Mouse (Mus musculus) T-cell, adult 2 months (primary cell): Measurements from ENCODE around the gene Rhob.
"Not testable (repeated sequence)": the region's sequence is repeated elsewhere in the genome, so short reads cannot be mapped to it uniquely, and the experiment has no call there.

Experiments used
- DNase-seq: peaks from one replicate; pipeline ENCODE4 v3.0.0; 2022; ENCODE audit warnings: low spot score

The Rhob gene

DNA sequence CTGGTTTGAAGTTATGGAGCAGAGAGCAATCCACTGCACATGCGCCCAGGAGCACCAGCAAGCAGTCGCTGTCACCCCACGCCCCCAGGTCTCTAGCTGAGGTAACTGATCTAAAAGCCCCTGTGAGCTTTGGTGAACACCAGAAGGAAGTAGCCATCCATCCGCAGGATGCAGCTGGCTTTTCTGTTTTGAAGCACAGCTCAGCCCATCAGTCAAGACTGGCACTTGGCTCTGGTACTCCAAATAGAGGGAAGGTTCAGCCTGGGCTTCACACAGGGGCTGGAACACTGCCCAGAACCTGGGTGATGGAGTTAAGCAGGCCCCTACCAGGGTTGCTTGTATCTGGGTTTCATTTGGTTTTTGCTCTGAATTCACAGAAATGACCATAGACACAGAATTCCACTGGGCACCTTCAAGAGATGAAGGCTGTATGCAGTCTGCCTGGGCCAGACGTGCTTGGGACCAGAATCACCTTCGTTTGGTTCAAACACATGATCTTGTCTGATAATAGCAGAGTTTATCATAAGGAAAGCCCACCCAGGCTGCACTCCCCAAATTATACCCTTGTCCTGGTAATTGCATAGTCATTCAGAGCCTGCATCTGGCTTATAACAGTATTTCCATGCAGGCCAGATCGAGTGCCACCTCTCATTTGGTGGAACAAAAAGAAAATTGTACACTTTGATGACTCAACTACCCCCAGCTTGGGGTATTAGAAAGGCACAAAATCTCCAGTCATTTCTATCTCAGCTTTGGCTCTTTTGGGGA is 27.0 kb downstream of the Rhob start:
- no peak for DNase-seq

DNA sequence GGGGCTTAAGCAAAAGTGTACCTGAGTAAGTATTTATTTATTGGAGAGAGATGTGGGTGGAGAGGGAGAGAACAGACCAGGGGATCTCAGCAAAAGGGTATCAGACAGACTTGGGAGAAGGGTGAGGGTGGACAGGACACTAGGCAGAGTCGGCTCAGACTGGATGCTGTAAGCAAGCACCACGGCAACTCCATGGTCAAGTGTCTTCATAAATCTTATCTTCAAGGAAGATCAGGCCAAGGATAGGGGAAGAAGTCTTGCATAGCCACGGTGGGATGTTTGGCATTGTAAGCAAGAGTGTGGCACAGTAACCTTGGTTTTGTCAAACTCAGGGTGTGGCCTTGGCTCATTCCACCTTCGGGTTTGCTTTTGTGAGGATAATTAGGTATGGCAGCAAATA is 27.8 kb downstream of the Rhob start:
- DNase-seq, result no peak

DNA sequence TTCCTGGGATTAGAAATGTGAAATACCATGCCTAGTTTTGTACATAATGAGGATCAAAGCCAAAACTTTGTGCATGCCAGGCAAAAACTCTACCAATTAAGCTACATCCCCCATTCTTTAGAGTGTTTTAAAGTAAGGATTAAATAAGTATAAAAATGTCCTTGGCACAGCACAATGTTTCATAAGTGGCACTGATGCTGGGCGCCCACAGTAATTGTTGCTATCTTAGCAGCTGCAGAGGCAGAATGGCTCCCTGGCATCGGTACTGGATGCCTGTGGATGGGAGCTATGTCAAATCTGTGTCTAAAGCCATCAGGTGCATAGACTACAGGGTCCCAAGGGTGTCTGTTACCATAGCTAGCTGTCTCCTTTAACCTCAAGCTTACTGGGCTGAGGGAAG is 28.8 kb downstream of the Rhob start:
- no peak for DNase-seq

DNA sequence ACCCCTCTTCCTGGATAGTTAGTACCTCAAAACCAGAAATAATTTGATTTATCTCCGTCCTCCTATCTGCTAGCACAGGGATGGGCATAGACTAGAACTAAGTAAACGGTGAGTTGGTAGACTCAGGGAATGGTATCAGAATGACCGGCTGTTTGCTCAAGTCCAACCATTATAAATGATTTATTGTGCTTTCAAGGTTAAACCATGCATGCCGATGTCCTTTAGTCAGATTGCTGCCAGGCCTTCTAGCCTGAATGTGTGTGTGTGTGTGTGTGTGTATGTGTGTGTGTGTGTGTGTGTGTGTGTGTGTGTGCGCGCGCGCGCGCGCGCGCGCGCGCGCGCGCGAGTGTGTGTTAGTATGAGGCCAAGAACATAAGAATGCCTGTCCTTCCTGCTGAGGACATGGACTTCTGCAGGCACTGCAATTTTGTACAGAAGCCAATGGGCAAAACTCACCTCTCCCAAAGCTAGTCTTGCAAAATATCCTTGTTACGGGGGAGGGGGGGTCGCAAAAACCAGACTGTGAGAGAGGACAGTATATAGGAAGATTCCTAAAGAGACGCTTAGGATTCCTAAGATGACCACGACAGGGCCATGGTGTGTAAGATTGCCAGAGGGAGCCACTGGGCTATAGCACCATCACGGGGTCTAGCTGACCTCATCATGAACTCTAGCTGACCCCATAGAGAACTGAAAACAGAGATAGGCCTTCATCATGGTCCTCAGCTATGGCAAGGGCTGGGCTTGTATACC is 29.9 kb downstream of the Rhob start:
- no peak for DNase-seq

DNA sequence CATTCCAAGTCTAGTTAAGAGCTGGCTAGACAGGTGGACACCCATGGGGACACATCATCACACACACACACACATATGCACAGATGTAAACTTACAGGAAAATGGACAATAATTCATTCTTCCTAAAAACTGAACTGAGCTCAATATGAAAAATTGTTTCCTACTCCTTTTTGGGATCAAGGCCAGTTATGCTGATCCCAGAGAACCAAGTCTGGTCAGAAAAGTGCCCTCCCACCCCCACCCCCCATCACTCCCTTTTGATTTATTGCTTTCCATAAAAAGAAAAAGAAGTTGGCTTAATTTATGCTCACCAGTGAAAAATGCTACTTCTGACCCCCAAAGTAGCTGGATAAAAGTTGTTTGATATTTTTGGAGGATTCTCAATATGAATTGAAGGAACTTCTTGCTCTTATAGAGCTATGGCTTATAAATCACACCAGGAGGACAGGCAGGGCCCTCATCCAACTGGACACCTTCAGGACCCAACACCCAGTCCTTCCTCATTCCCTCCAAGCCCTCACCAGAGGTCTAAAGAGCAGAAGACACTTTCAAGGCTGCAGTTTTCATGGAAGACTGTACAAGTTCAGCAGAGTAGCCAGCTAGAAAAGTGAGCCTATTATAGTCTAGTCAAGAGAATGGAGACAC is 31.5 kb downstream of the Rhob start:
- DNase-seq, result no peak

DNA sequence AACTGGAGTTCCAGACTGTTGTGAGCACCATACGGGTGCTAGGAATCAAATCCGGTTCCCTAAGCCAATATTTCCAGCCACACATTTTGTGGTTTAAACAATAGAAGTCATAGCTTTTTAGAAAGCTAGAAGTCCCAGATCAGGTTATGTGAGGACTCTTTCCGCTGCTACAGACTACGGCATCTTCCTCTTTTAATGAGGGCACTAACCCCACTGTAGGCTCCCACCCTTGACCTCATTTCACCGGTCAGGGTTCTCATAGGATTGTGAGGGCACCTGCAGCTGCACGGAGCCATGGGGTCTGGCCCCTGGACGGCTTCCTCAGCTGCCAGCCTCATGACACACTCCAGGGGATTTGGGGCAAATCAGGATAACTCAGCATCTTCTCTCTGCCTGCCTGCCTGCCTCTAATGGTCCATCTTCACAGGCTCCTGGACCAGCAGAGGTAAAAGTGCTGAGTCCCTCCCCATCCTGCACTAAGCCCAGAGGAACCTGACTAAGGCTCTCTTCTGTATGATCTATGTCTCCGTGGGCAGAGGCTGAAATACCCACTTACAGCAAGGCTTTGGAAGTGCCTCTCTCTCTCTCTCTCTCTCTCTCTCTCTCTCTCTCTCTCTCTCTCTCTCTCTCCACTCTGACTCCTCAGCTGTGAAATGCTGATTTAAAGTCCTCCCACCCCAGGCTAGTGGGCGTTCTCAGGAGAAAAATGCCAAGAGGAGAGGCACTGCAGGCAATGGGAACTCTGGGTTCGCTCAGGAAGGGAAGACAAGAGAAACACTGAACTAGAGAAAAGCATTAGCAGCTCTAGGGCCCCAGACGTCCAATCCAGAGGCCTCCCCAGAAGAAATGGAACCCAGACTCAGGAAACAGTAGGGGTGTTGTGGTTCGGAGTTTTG is 32.5 kb downstream of the Rhob start:
- DNase-seq, result no peak

GRCm38 (mm10) chr12:8465680-8466079 is 34.1 kb downstream of the Rhob start:
- DNase-seq, result no peak

GRCm38 (mm10) chr12:8464961-8465360 is 34.8 kb downstream of the Rhob start:
- no peak for DNase-seq

GRCm38 (mm10) chr12:8463599-8464160 is 36.1 kb downstream of the Rhob start:
- DNase-seq, result no peak

DNA sequence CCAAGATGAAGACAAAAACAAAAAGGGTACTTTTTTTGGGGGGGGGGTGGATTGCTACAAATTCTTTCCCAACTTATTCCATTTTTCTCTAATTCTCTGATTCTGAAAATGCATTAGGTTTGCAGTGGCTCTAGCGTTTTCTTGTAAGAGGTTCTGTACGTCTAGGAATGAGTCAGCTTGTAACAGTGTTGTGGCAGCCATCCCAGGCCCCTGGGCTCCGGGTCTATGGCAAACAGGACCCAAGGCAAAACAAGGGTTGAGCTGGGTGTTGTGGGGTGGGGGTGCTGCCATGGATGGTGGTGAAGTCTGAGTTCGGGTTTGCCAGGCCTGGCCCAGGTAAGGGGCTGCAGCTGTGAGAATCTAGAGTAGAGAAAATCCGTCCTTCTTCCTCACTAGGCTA is 37.3 kb downstream of the Rhob start:
- no peak for DNase-seq

- not testable (repeated sequence) for DNase-seq
Observed at GRCm38 (mm10) chr12:8461575-8461974, 38.2 kb downstream of the Rhob start.

- DNase-seq, result no peak
Observed at GRCm38 (mm10) chr12:8458400-8458799, 41.4 kb downstream of the Rhob start.

GRCm38 (mm10) chr12:8457052-8457451 is 42.8 kb downstream of the Rhob start:
- DNase-seq, result no peak

- no peak for DNase-seq
Observed at GRCm38 (mm10) chr12:8455046-8455445, 44.8 kb downstream of the Rhob start.

- no peak for DNase-seq
Observed at GRCm38 (mm10) chr12:8454487-8454886, 45.3 kb downstream of the Rhob start.

- DNase-seq, result no peak
Observed at GRCm38 (mm10) chr12:8452766-8453621, 46.8 kb downstream of the Rhob start.

- no peak for DNase-seq
Observed at GRCm38 (mm10) chr12:8451571-8452485, 48.0 kb downstream of the Rhob start.

DNA sequence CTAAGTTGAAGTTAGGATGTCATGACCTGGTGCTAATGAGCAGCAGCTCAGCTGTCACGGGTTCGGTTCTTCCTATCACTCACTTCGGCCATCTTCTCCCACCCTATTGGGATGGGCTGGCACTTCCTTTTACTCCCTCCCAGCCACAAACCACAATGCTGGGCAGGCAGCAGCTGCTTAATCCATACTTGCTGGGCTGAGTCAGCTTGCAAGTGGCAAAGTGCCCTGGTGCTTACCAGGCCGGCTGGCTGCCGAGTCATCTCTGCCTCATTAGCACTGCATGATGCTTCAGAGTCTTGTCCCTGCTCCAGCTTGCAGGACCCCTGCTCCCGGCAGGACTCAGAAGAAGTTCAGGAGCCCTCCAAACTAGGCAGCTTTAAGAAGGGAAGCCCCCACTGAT is 49.2 kb downstream of the Rhob start:
- DNase-seq, result no peak

- no peak for DNase-seq
Observed at GRCm38 (mm10) chr12:8450028-8450427, 49.8 kb downstream of the Rhob start.
